14 mouse cellular contexts compared by ENCODE assay signal in genomic region chr19:12476721-12477270, GRCm38 (mm10). TPM values are rescaled to one million over a fixed set of nuclear protein-coding genes. Genes with fewer than 3 reads are reported as not detected.
DNase-seq lines count a peak whose midpoint lies in the region; ATAC-seq and TF ChIP-seq lines count a peak whose summit lies in the region.
"Had no signal": no experiment of that assay in that cellular context is flagged by ENCODE, and none has a peak within 500 bp of the region (broad histone marks: within the 10 kb centered on the region; RNA-seq: fewer than 3 reads in every experiment).

No protein-coding gene starts in this region.

- no peak overlapping the region for H3K9ac ChIP-seq in hindbrain, postnatal 0 days (replicated peaks; ENCODE audit: low read length)
- no peak overlapping the region for H3K9ac ChIP-seq in stomach, embryonic 16.5 days (ENCODE audit: low read length)
- H3K9ac ChIP-seq in forebrain, embryonic 12.5 days: no peak overlapping the region

- no peak overlapping the region for H3K4me3 ChIP-seq in hindbrain, postnatal 0 days (ENCODE audit: low read length)
- no peak overlapping the region for H3K4me3 ChIP-seq in hindbrain, embryonic 10.5 days
- no peak overlapping the region for H3K4me3 ChIP-seq in stomach, embryonic 16.5 days (replicated peaks; ENCODE audit: low read length)
- no peak overlapping the region for H3K4me3 ChIP-seq in forebrain, embryonic 12.5 days (replicated peaks)

- no peak for TF ChIP-seq CTCF in hindbrain, postnatal 0 days (IDR thresholded peaks at IDR 0.05; ENCODE audit: low read depth)

- peak overlapping the region; percentile 72; the same call in 1 of the 2 replicates for H3K27ac ChIP-seq in hindbrain, postnatal 0 days
- no peak overlapping the region for H3K27ac ChIP-seq in hindbrain, embryonic 10.5 days
- peak overlapping the region; percentile 94 for H3K27ac ChIP-seq in stomach, embryonic 16.5 days (ENCODE audit: low read length)
- H3K27ac ChIP-seq in forebrain, embryonic 12.5 days: no peak overlapping the region

- no peak overlapping the region for H3K4me2 ChIP-seq in hindbrain, postnatal 0 days (ENCODE audit: low read depth, low read length)
- no peak overlapping the region for H3K4me2 ChIP-seq in stomach, embryonic 16.5 days (ENCODE audit: low read depth, low read length)
- no peak overlapping the region for H3K4me2 ChIP-seq in forebrain, embryonic 12.5 days

- ATAC-seq in hindbrain, postnatal 0 days: no peak
- ATAC-seq in CD4-positive, CD25-positive, alpha-beta regulatory T cell, adult 4 months: peak; percentile 61
- no peak for ATAC-seq in stomach, embryonic 16.5 days (ENCODE audit: insufficient read depth, low FRiP score)
- no peak for ATAC-seq in forebrain, embryonic 12.5 days (ENCODE audit: low FRiP score)

- peaks cover 39% of the 10 kb centered on the region for H3K36me3 ChIP-seq in hindbrain, postnatal 0 days (ENCODE audit: insufficient read depth, low read length)
- peaks cover 100% of the 10 kb centered on the region for H3K36me3 ChIP-seq in hindbrain, embryonic 10.5 days
- 0 out of 2 replicates have a peak, but pooled peaks cover 11% of the 10 kb centered on the region for H3K36me3 ChIP-seq in stomach, embryonic 16.5 days (ENCODE audit: control insufficient read depth, insufficient read depth, low read length)
- peaks cover 80% of the 10 kb centered on the region for H3K36me3 ChIP-seq in forebrain, embryonic 12.5 days (replicated peaks)

- no peaks in the 10 kb centered on the region for H3K4me1 ChIP-seq in hindbrain, postnatal 0 days (ENCODE audit: insufficient read depth, low read length)
- peaks cover 7% of the 10 kb centered on the region; the same call in 1 of the 2 replicates for H3K4me1 ChIP-seq in hindbrain, embryonic 10.5 days (replicated peaks)
- H3K4me1 ChIP-seq in stomach, embryonic 16.5 days (ENCODE audit: control insufficient read depth, insufficient read depth, low read length): peaks cover 37% of the 10 kb centered on the region
- no peaks in the 10 kb centered on the region for H3K4me1 ChIP-seq in forebrain, embryonic 12.5 days

- H3K9me3 ChIP-seq in hindbrain, postnatal 0 days (ENCODE audit: low read length): no peaks in the 10 kb centered on the region
- H3K9me3 ChIP-seq in hindbrain, embryonic 10.5 days: no peaks in the 10 kb centered on the region
- H3K9me3 ChIP-seq in stomach, embryonic 16.5 days (replicated peaks; ENCODE audit: control insufficient read depth, low read length): no peaks in the 10 kb centered on the region
- no peaks in the 10 kb centered on the region for H3K9me3 ChIP-seq in forebrain, embryonic 12.5 days

- no peaks in the 10 kb centered on the region for H3K27me3 ChIP-seq in hindbrain, postnatal 0 days (ENCODE audit: insufficient read depth, low read length)
- H3K27me3 ChIP-seq in hindbrain, embryonic 10.5 days (ENCODE audit: insufficient read depth, poor library complexity, severe bottlenecking): no peaks in the 10 kb centered on the region
- no peaks in the 10 kb centered on the region for H3K27me3 ChIP-seq in stomach, embryonic 16.5 days (ENCODE audit: control insufficient read depth, insufficient read depth, low read length)
- no peaks in the 10 kb centered on the region for H3K27me3 ChIP-seq in forebrain, embryonic 12.5 days

- no peak for DNase-seq in hindbrain, postnatal 0 days (ENCODE audit: low spot score)
- DNase-seq in hindbrain, embryonic 10.5 days (ENCODE audit: low spot score): no peak
- DNase-seq in kidney, adult 18-20 months: peak; percentile 50
- DNase-seq in left cerebral cortex, adult 9 months (ENCODE audit: low spot score in 2 of 2): no peak
- no peak for DNase-seq in cerebellum, adult 9-11 months
- DNase-seq: cerebellum, adult 8-10 months; gastrocnemius, postnatal 14 days; lung, adult 2 months; right cerebral cortex, postnatal 25 days had no signal

- WGBS in hindbrain, postnatal 0 days: 44% methylated on average over 5 of the region's 5 CpGs
- 67% methylated on average over 5 of the region's 5 CpGs for WGBS in hindbrain, embryonic 10.5 days
- WGBS in stomach, embryonic 16.5 days: 42% methylated on average over 5 of the region's 5 CpGs
- 77% methylated on average over 5 of the region's 5 CpGs for WGBS in forebrain, embryonic 12.5 days

RNA-seq across cellular contexts. Expression of gene Mpeg1, which starts 16.2 kb away (rescaled TPM):
- total RNA-seq in hindbrain, postnatal 0 days (2014; rRNA removed): 2.5 and 3.1 TPM in 2 replicates
- polyA plus RNA-seq in hindbrain, postnatal 0 days (2015; fragmentation: Nextera tagmentation; extraction: Ambion mirVana): 1.0 and 1.2 TPM in 2 replicates
- 0.24 and 0.35 TPM in 2 replicates for polyA plus RNA-seq in hindbrain, embryonic 10.5 days (2016; fragmentation: Nextera tagmentation; extraction: Ambion mirVana)
- polyA plus RNA-seq in CD4-positive, CD25-positive, alpha-beta regulatory T cell, adult 4 months (2017; shearing (Covaris generic)): under 1 TPM; 0.15 to 0.44 TPM
- polyA plus RNA-seq in stomach, embryonic 16.5 days (2015; fragmentation: Nextera tagmentation; extraction: Ambion mirVana): 1.3 and 1.8 TPM in 2 replicates
- polyA plus RNA-seq in forebrain, embryonic 12.5 days (2016; fragmentation: Nextera tagmentation; extraction: Ambion mirVana): 0.37 and 0.55 TPM in 2 replicates

RNA-seq across cellular contexts. Expression of gene Dtx4, which starts 24.5 kb away (rescaled TPM):
- total RNA-seq in hindbrain, postnatal 0 days (2014; rRNA removed): 54.7 and 55.6 TPM in 2 replicates
- polyA plus RNA-seq in hindbrain, postnatal 0 days (2015; fragmentation: Nextera tagmentation; extraction: Ambion mirVana): 23.3 and 24.6 TPM in 2 replicates
- 56.5 and 65.2 TPM in 2 replicates for polyA plus RNA-seq in hindbrain, embryonic 10.5 days (2016; fragmentation: Nextera tagmentation; extraction: Ambion mirVana)
- 10 to 100 TPM in 1 of 2 experiments, 1 to 10 TPM in 1; 6.8 to 11.4 TPM for polyA plus RNA-seq in CD4-positive, CD25-positive, alpha-beta regulatory T cell, adult 4 months (2017; shearing (Covaris generic))
- polyA plus RNA-seq in stomach, embryonic 16.5 days (2015; fragmentation: Nextera tagmentation; extraction: Ambion mirVana): 14.7 and 15.7 TPM in 2 replicates
- 34.2 and 37.4 TPM in 2 replicates for polyA plus RNA-seq in forebrain, embryonic 12.5 days (2016; fragmentation: Nextera tagmentation; extraction: Ambion mirVana)

RNA-seq across cellular contexts. Expression of gene Pfpl, which starts 49.1 kb away (rescaled TPM):
- not detected in 2 replicates for total RNA-seq in hindbrain, postnatal 0 days (2014; rRNA removed)
- polyA plus RNA-seq in hindbrain, postnatal 0 days (2015; fragmentation: Nextera tagmentation; extraction: Ambion mirVana): not detected in 2 replicates
- not detected in 2 replicates for polyA plus RNA-seq in hindbrain, embryonic 10.5 days (2016; fragmentation: Nextera tagmentation; extraction: Ambion mirVana)
- not detected for polyA plus RNA-seq in CD4-positive, CD25-positive, alpha-beta regulatory T cell, adult 4 months (2017; shearing (Covaris generic))
- polyA plus RNA-seq in stomach, embryonic 16.5 days (2015; fragmentation: Nextera tagmentation; extraction: Ambion mirVana): not detected in 2 replicates
- polyA plus RNA-seq in forebrain, embryonic 12.5 days (2016; fragmentation: Nextera tagmentation; extraction: Ambion mirVana): not detected in 2 replicates
- total RNA-seq: gastrocnemius, postnatal 14 days; hematopoietic stem cell, adult 5-6 weeks had no signal
- polyA plus RNA-seq: lung, adult 2 months had no signal

RNA-seq across cellular contexts. Expression of gene Olfr1441, which starts 59.6 kb away (rescaled TPM):
- total RNA-seq in hindbrain, postnatal 0 days (2014; rRNA removed): not detected in 2 replicates
- not detected in 2 replicates for polyA plus RNA-seq in hindbrain, postnatal 0 days (2015; fragmentation: Nextera tagmentation; extraction: Ambion mirVana)
- polyA plus RNA-seq in hindbrain, embryonic 10.5 days (2016; fragmentation: Nextera tagmentation; extraction: Ambion mirVana): not detected in 2 replicates
- not detected for polyA plus RNA-seq in CD4-positive, CD25-positive, alpha-beta regulatory T cell, adult 4 months (2017; shearing (Covaris generic))
- polyA plus RNA-seq in stomach, embryonic 16.5 days (2015; fragmentation: Nextera tagmentation; extraction: Ambion mirVana): not detected in 2 replicates
- not detected in 2 replicates for polyA plus RNA-seq in forebrain, embryonic 12.5 days (2016; fragmentation: Nextera tagmentation; extraction: Ambion mirVana)
- total RNA-seq: gastrocnemius, postnatal 14 days; hematopoietic stem cell, adult 5-6 weeks; left cerebral cortex, adult 8-10 months had no signal
- polyA plus RNA-seq: lung, adult 2 months had no signal

Comparison
In these comparisons a context has a peak if more than half of its experiments do, and no peak if none do; other contexts are left out.
1. H3K27ac ChIP-seq: peak in hindbrain, postnatal 0 days (single experiment) and stomach, embryonic 16.5 days (single experiment); none in hindbrain, embryonic 10.5 days (single experiment) and forebrain, embryonic 12.5 days (single experiment).